Mouse (Mus musculus) kidney, adult 2 months (tissue): ENCODE data around the gene Pycr1. TPM values are rescaled to one million over a fixed set of nuclear protein-coding genes. Genes with fewer than 3 reads are reported as not detected.
A peak's percentile ranks its signal among the peaks of the same experiment; 100 is the strongest.
"Not testable (repeated sequence)": the region's sequence is repeated elsewhere in the genome, so short reads cannot be mapped to it uniquely, and the experiment has no call there.

Experiments
- DNase-seq: peaks from one replicate; pipeline ENCODE4 v3.0.0; 2021
- H3K27ac ChIP-seq: fragments of 200-500 bp; 2 replicates; pipeline ENCODE4 v1.5.1; 2012; ENCODE audit warnings: low read depth, low read length, control low read depth, inconsistent platforms; ENCODE audit not compliant: insufficient read depth
- H3K27me3 ChIP-seq: fragments of 200-500 bp; replicated peaks from 2 replicates; pipeline ENCODE4 v1.6.1; 2012; ENCODE audit warnings: mild to moderate bottlenecking, moderate library complexity, low read length, inconsistent platforms; ENCODE audit not compliant: control insufficient read depth, insufficient read depth
- H3K36me3 ChIP-seq: fragments of 200-500 bp; 2 replicates; pipeline ENCODE4 v1.6.1; 2012; ENCODE audit warnings: mild to moderate bottlenecking, moderate library complexity, low read length, inconsistent platforms; ENCODE audit not compliant: control insufficient read depth, insufficient read depth
- H3K4me1 ChIP-seq: fragments of 200-500 bp; 2 replicates; pipeline ENCODE4 v1.6.1; 2011; ENCODE audit warnings: low read length; ENCODE audit not compliant: control insufficient read depth, insufficient read depth
- H3K4me3 ChIP-seq: fragments of 200-500 bp; 2 replicates; pipeline ENCODE4 v1.5.1; 2011; ENCODE audit warnings: mild to moderate bottlenecking, low read depth, low read length, control low read depth; ENCODE audit not compliant: insufficient read depth
- CTCF ChIP-seq: fragments of 200-500 bp; conservative IDR thresholded peaks from 2 replicates; pipeline ENCODE4 v1.5.1; 2011; ENCODE audit warnings: low read depth, mild to moderate bottlenecking, control low read depth, low read length, moderate library complexity, mixed read lengths; ENCODE audit not compliant: insufficient read depth, insufficient read length
- POLR2A ChIP-seq: fragments of 200-500 bp; IDR thresholded peaks from one replicate; pipeline ENCODE4 v1.6.1; 2011; ENCODE audit warnings: low read depth, low read length, control low read depth
- WGBS: fragments of 180-500 bp; shearing (Covaris S2); methylation state at CpG from one replicate; pipeline ENCODE4 v1.1.7; 2018; 5-methylcytosine and 5-hydroxymethylcytosine counted together
- polyA plus RNA-seq: library from polyadenylated mRNA; depleted of rRNA; stranded (reverse); fragments of >200 nt; gene quantifications from 2 replicates; pipeline ENCODE4 v1.2.3, GENCODE M21; 2012

Gene Pycr1
- polyA plus RNA-seq, 1 experiment, result 1.0 TPM

DNA sequence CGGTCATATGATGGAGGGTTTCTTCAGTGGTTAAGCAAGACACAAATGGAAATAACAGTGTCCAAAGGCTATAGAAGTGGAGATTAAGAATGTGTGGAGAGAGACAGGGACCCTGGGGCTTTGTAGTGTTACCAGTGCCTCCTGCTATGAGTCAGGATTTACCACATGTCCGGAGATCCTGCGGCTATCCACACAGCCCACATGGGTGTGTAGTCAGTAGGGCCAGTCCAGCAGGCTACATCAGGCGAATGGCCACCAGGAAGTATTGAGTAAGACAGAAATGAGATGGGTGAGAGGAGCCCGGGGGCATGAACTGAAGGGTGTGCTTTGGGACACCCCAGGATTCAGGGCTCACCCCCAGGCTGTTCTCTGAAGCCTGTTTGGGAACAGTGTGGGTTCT, 39.1 kb upstream of the Pycr1 start:
- no peak for DNase-seq
- 93% methylated on average over 5 of the region's 5 CpGs for WGBS
- peaks cover 13% of the 10 kb centered on the region for H3K4me1 ChIP-seq
- no peak for TF ChIP-seq POLR2A
- TF ChIP-seq CTCF, result no peak
- no peak overlapping the region for H3K4me3 ChIP-seq
- no peaks in the 10 kb centered on the region for H3K27me3 ChIP-seq
- H3K27ac ChIP-seq, result no peak overlapping the region
- H3K36me3 ChIP-seq, result peaks cover 2% of the 10 kb centered on the region; the same call in 1 of the 2 replicates

DNA sequence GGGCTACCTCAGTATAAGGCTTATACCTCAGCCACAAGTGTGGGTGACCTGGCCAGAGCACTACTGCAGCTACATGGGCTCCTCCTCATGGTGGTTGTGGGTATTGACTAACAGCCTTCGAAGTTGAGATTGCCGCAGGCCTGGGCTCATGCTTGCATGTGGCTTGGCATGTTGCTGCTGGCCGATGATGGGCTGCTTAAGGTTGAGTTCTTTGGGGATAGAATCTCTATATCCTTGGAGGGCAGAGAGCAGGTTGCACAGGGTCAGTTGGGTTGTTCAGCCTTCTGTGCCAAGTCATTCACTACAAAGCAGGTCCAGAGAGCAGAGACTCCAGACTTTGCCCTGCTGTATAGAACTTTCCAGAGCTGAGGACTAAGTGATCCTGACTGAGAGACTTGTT, 36.3 kb upstream of the Pycr1 start:
- DNase-seq, result peak; percentile 92
- Histone ChIP-seq H3K4me3 (no peak overlapping the region), H3K36me3 (peaks cover 2% of the 10 kb centered on the region; the same call in 1 of the 2 replicates), H3K4me1 (peaks cover 13% of the 10 kb centered on the region), H3K27ac (peak overlapping the region; percentile 86), H3K27me3 (no peaks in the 10 kb centered on the region)
- 34% methylated on average over 3 of the region's 3 CpGs for WGBS
- no peak for TF ChIP-seq POLR2A
- TF ChIP-seq CTCF, result peak; percentile 68

DNA sequence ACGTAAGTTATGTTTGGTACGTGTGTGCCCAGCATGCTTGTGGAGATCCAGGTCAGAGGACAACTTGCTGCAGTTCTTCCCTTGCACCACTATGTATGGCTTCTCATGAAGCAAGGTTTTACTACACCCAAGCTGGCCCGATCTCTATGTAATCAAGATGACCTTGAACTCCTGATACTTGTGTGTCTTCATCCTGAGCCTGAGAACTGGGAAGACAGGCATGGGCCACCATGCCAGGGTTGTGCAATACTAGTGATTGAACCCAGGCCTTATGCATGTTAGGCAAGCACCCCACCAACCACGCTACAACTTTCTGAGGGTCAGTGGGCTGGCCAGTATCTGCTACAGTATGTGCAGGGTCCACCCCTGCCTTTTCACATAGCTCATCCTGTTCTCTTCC, 33.4 kb upstream of the Pycr1 start:
- TF ChIP-seq POLR2A (no peak), CTCF (no peak)
- WGBS, result 83% methylated on average over 4 of the region's 4 CpGs
- no peak overlapping the region for H3K4me3 ChIP-seq
- DNase-seq, result no peak
- no peaks in the 10 kb centered on the region for H3K27me3 ChIP-seq
- peaks cover 2% of the 10 kb centered on the region; the same call in 1 of the 2 replicates for H3K36me3 ChIP-seq
- no peak overlapping the region for H3K27ac ChIP-seq
- H3K4me1 ChIP-seq, result peaks cover 18% of the 10 kb centered on the region

DNA sequence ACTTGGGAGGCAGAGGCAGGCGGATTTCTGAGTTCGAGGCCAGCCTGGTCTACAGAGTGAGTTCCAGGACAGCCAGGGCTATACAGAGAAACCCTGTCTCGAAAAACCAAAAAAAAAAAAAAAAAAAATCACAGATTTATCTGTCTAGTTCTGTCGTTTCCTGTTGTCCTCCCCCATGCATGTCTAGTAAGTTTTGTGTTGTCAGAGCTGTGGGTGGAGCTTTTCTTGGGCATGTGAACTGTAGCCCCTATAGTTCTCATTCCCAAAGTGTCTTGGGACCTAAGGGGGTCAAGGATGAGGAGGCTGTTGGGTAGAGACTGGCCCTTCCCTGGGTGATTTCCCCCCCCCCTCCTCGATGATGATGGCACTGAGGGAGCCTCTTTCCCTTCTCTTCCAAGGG, 32.3 kb upstream of the Pycr1 start:
- not testable (repeated sequence) for H3K36me3 ChIP-seq, DNase-seq, H3K27me3 ChIP-seq, H3K27ac ChIP-seq, H3K4me3 ChIP-seq
- H3K4me1 ChIP-seq, result peaks cover 18% of the 10 kb centered on the region
- 67% methylated on average over 5 of the region's 5 CpGs for WGBS

DNA sequence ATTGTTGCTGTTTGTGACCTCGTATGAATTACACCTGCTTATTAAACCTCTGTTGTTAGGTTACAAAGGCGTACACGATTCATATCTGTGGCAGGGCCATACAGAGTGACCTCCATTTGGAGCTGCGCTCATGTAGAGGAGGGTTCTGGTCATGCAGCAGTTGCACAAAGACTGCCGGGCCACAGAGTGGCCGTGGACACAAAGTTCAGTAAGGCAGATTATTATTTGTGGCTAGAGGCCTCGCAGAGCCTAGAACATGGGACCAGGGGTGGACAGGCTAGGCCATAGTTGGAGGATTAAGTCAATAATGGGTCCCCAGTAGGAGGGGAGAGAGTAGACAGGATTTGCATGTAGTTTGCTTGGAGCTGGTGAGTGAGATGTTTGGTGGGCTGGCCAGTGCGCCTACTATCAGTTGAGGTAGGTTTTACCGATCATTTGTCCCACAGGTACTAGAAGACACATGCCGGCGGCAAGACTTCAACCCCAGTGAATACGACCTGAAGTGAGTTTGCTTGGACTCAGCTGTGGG, 30.1 kb upstream of the Pycr1 start:
- H3K4me3 ChIP-seq, result peak overlapping the region; percentile 75
- peak overlapping the region; percentile 90 for H3K27ac ChIP-seq
- no peak for DNase-seq
- TF ChIP-seq POLR2A (no peak), CTCF (no peak)
- H3K4me1 ChIP-seq, result peaks cover 6% of the 10 kb centered on the region
- peaks cover 2% of the 10 kb centered on the region; the same call in 1 of the 2 replicates for H3K36me3 ChIP-seq
- 25% methylated on average over 12 of the region's 12 CpGs for WGBS
- no peaks in the 10 kb centered on the region for H3K27me3 ChIP-seq

DNA sequence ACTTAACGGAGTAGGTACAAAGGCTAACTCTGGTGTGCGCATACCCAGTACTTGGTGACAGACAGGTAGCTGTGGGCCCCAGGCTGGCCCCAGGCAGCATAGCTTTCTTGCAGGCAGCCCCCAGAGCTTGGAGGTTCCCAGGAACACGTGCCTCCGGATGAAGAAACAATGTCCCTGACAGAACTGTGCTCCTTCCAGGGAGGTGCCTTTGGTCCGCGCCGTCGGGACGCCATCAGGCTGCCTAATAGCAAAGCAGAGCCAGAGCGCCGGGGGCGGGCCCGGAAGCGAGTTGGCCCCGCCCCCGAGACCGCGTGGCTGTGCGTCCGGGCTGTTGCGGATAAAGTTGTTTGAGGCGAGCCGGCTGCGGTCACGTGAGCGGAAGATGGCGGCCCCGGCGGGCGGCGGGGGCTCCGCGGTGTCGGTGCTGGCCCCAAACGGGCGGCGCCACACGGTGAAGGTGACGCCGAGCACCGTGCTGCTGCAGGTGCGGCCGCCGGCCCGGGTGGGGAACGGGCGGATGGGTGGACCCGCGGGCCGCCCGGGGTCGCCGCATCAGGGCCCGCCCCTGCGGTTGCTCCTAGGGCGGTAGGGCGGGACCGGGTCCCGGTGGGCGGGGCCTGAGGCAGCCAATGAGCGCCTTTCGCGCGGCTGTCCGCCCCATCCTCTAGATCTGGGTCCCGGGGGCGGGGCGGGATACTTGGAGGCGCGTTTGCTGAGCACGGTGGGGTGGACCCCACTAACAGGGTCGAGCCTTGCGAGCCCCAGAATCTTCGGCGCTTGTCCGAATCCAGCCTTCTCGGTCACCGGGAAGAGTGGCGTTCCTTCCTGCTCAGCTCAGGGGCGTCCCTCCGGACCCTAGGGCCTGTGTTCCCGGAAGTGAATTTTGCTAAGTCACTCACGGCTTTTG, 29.4 kb upstream of the Pycr1 start, which contains the start of gene Aspscr1:
TSS of gene Aspscr1 (plus strand) at position 287 of the 907 bp plus-strand sequence.
- no peaks in the 10 kb centered on the region for H3K27me3 ChIP-seq
- H3K4me1 ChIP-seq, result peaks cover 6% of the 10 kb centered on the region
- H3K36me3 ChIP-seq, result no peaks in the 10 kb centered on the region
- WGBS, result 1% methylated on average over 79 of the region's 83 CpGs
- H3K27ac ChIP-seq, result peak within 1 kb of the TSS; percentile 90
- TF ChIP-seq POLR2A (peak; percentile 25), CTCF (no peak)
- DNase-seq, result peak; percentile 97
- peak within 1 kb of the TSS; percentile 75 for H3K4me3 ChIP-seq

DNA sequence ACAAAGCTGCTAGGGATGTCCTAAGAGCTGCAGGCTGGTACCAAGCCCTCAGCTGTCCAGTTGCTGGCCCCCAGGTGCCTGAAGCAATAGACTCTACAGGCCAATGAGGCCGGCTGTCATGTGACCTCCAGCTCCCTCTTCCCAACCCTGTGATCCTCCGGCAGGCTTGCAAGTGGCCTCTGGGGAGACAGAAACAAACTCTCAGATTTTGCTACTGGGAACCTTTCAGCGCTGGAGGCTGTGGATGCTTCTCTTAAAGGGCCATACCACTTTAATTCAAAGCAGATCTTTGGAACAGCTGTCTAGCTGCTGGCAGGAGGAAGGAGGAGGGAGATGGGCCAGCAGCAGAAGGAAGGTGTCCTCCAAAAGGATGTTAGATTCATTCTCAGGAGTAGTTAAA, 23.0 kb upstream of the Pycr1 start:
- no peak for DNase-seq
- TF ChIP-seq POLR2A (no peak), CTCF (no peak)

More for the DNA sequence above, 23.0 kb upstream of the Pycr1 start:
- Histone ChIP-seq H3K4me1 (no peaks in the 10 kb centered on the region), H3K27me3 (no peaks in the 10 kb centered on the region), H3K27ac (no peak overlapping the region), H3K4me3 (no peak overlapping the region), H3K36me3 (no peaks in the 10 kb centered on the region)
- 26% methylated on average over 3 of the region's 3 CpGs for WGBS
